Mouse (Mus musculus) hindbrain, postnatal 0 days (tissue): ENCODE measurements around the gene C77080. TPM values are rescaled to one million over a fixed set of nuclear protein-coding genes. Genes with fewer than 3 reads are reported as not detected.

ENCODE experiments used
- ATAC-seq: fragments of 200-750 bp; cut with Nextera tagmentation; 2 replicates; pipeline ENCODE4 v1.8.0; 2017; ENCODE audit warnings: mild to moderate bottlenecking, moderate TSS enrichment, moderate library complexity
- DNase-seq: peaks from one replicate; pipeline ENCODE4 v3.0.0-alpha.2; 2015; ENCODE audit warnings: low spot score
- H3K27ac ChIP-seq: fragments of 300-500 bp; sonication (generic); 2 replicates; pipeline ENCODE4 v1.5.1; 2014; ENCODE audit warnings: mild to moderate bottlenecking
- H3K27me3 ChIP-seq: fragments of 300-500 bp; sonication (generic); 2 replicates; pipeline ENCODE4 v1.6.1; 2014; ENCODE audit warnings: low read length, mixed read lengths; ENCODE audit not compliant: insufficient read depth
- H3K36me3 ChIP-seq: fragments of 300-500 bp; sonication (generic); 2 replicates; pipeline ENCODE4 v1.6.1; 2014; ENCODE audit warnings: low read length, mixed read lengths; ENCODE audit not compliant: insufficient read depth
- H3K4me1 ChIP-seq: fragments of 300-500 bp; sonication (generic); 2 replicates; pipeline ENCODE4 v1.6.1; 2014; ENCODE audit warnings: antibody characterized with exemption, low read length, mixed read lengths; ENCODE audit not compliant: insufficient read depth
- H3K4me2 ChIP-seq: fragments of 300-500 bp; sonication (generic); 2 replicates; pipeline ENCODE4 v1.6.1; 2014; ENCODE audit warnings: low read depth, mild to moderate bottlenecking, low read length, moderate library complexity, mixed read lengths
- H3K4me3 ChIP-seq: fragments of 300-500 bp; sonication (generic); 2 replicates; pipeline ENCODE4 v1.5.1; 2014; ENCODE audit warnings: low read length
- H3K9ac ChIP-seq: fragments of 300-500 bp; sonication (generic); replicated peaks from 2 replicates; pipeline ENCODE4 v1.6.1; 2014; ENCODE audit warnings: mild to moderate bottlenecking, low read length, moderate library complexity, mixed read lengths
- H3K9me3 ChIP-seq: fragments of 300-500 bp; sonication (generic); 2 replicates; pipeline ENCODE4 v1.6.1; 2016; ENCODE audit warnings: low read length, mixed read lengths
- CTCF ChIP-seq: IDR thresholded peaks from 2 replicates; pipeline ENCODE4 v1.5.1; 2016; ENCODE audit warnings: antibody characterized with exemption, control low read depth, low read depth
- WGBS: fragments of 180-500 bp; shearing (Covaris S2); extraction: QIAGEN DNeasy Blood & Tissue Kit; methylation state at CpG from one replicate; pipeline ENCODE4 v1.1.7; 2014; 5-methylcytosine and 5-hydroxymethylcytosine counted together
- polyA plus RNA-seq: library from polyadenylated mRNA; unstranded; fragments of >200 nt; fragmentation: Nextera tagmentation; extraction: Ambion mirVana; gene quantifications from 2 replicates; pipeline ENCODE4 v1.2.1, GENCODE M21; 2015
- total RNA-seq: library from RNA; depleted of rRNA; stranded (reverse); fragments of >200 nt; gene quantifications from 2 replicates; pipeline ENCODE4 v1.2.3, GENCODE M21; 2014

The C77080 gene
- total and polyA plus RNA-seq, 2 experiments from 2014 or later, result 5.3 to 29.0 TPM

DNA sequence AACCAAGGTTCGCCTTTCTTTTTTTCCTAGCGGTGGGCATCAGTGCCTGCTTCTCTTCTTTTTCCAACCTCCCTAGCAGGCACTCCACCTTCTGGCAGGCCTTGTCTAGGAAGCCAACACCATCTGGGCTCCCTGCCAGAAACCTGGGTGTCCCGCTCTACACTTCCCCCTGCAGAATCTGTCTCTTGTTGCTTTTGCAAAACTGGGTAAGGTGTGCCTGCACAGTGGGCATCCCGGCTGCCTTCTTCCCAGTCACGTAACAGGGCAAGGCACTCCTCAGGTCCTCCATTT lies 11.5 kb upstream of the C77080 start:
- WGBS, result 30% methylated on average over 5 of the region's 5 CpGs
- no peak overlapping the region for H3K27ac ChIP-seq
- H3K9ac ChIP-seq, result no peak overlapping the region
- no peak overlapping the region for H3K4me2 ChIP-seq
- H3K27me3 ChIP-seq, result no peaks in the 10 kb centered on the region
- TF ChIP-seq CTCF, result peak; percentile 59
- peak; percentile 80 for DNase-seq
- no peak for ATAC-seq
- H3K9me3 ChIP-seq, result no peaks in the 10 kb centered on the region
- no peaks in the 10 kb centered on the region for H3K36me3 ChIP-seq
- H3K4me3 ChIP-seq, result no peak overlapping the region
- 0 out of 2 replicates have a peak, but pooled peaks cover 3% of the 10 kb centered on the region for H3K4me1 ChIP-seq

DNA sequence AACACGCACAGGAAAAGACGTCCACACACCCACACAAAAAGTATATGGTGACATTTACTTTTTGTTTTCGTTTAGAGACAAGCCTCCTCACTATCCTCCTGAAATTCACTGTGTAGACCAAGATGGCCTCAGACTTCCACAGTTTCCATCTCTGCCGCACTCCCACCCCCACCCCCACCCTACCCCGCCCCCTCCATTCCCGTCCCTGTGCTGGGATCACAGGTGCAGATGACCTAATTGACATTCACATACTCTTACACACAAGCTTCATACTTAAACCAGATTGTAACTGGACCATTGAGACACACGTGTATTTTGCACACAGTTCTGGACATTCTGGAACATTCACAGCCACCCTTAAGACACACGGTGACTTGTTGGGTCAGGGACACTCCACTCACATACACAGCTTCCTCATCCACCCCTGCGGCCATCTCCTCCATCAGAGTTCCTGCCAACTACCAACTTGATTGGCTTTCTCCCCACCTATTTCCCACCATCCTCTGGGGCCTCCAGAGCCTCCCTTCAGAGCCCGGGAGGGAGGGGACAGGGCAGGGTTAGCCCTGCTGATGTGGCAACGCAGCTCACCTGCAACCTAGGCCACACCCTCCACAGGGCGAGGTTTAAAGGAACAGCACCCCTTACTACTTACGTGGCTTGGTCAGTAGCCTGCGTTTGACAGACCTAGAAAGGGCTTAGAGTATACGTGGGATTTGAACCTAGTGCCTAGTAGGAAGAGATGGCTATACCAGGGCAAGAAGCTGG lies 11.0 kb upstream of the C77080 start:
- DNase-seq (no peak), ATAC-seq (no peak)
- no peak overlapping the region for H3K9ac ChIP-seq
- 30% methylated on average over 15 of the region's 15 CpGs for WGBS
- H3K27ac ChIP-seq, result no peak overlapping the region
- no peaks in the 10 kb centered on the region for H3K36me3 ChIP-seq
- TF ChIP-seq CTCF, result no peak
- 0 out of 2 replicates have a peak, but pooled peaks cover 3% of the 10 kb centered on the region for H3K4me1 ChIP-seq
- no peak overlapping the region for H3K4me3 ChIP-seq
- H3K27me3 ChIP-seq, result no peaks in the 10 kb centered on the region
- H3K4me2 ChIP-seq, result no peak overlapping the region
- H3K9me3 ChIP-seq, result no peaks in the 10 kb centered on the region

DNA sequence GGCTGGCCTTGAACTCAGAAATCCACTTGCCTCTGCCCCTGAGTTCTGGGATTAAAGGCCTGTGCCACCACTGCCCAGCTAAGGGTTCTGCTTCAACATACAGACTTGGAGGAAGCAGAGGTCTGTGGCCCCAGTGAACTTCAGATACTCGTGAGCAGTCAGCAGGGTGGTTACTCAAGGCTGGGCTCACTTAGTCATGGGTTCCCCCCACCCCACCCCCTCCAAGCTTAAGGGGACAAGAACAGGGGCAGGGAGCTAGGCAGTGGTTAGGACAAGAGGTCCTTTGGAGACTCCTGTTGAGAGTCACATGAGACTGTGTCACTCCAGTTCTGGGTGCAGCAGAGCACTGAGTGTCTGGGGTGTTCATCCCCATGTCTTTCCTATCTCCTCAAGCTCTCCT lies 7.5 kb upstream of the C77080 start:
- Histone ChIP-seq H3K4me3 (no peak overlapping the region), H3K27ac (no peak overlapping the region), H3K9me3 (no peaks in the 10 kb centered on the region), H3K4me1 (0 out of 2 replicates have a peak, but pooled peaks cover 3% of the 10 kb centered on the region), H3K9ac (no peak overlapping the region), H3K36me3 (no peaks in the 10 kb centered on the region), H3K4me2 (no peak overlapping the region), H3K27me3 (no peaks in the 10 kb centered on the region)
- WGBS, result 64% methylated on average over 1 of the region's 1 CpGs
- TF ChIP-seq CTCF, result no peak
- ATAC-seq (no peak), DNase-seq (no peak)

DNA sequence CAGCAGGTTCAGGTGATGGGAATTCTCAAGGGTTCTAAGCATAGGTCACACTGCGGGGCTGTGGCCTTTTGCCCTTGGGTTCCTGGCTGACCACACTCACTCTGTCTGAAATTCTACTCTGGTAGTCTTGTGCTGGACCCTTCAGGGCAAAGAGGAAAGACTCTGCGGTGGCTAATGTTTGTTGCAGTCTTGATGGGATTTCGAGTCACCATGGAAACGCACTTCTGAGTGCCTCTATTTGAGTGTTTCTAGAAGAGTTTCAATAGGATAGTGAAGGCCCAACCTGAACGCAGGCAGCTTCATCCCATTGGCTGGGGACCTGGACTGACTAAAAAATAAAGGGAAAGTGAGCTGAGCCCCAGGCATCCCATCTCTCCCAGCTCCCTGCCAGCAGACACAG lies 5.6 kb upstream of the C77080 start:
- no peaks in the 10 kb centered on the region for H3K9me3 ChIP-seq
- no peak overlapping the region for H3K4me3 ChIP-seq
- no peak overlapping the region for H3K27ac ChIP-seq
- H3K4me2 ChIP-seq, result no peak overlapping the region
- ATAC-seq, result no peak
- no peaks in the 10 kb centered on the region for H3K4me1 ChIP-seq
- no peaks in the 10 kb centered on the region for H3K36me3 ChIP-seq
- WGBS, result 63% methylated on average over 5 of the region's 5 CpGs
- no peak overlapping the region for H3K9ac ChIP-seq
- TF ChIP-seq CTCF, result no peak
- DNase-seq, result no peak
- H3K27me3 ChIP-seq, result no peaks in the 10 kb centered on the region

DNA sequence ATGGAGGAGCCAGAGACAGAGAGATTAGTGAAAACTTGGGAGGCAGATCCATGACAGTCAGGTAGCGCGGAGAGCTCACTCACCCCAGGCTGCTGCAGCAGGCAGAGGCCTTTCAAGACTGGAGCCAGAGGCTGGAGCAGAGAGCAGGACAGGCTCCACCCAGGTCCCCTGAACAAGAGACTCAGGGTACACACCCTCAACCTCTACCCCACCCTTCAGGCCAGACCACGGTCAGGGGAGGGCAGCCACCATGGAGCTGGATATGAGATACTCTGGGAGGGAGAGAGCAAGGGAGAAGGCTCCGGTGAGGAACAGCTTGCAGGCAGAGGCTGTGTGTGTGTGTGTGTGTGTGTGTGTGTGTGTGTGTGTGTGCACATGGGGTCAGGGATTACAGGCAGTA lies 5.0 kb upstream of the C77080 start:
- no peaks in the 10 kb centered on the region for H3K36me3 ChIP-seq
- no peaks in the 10 kb centered on the region for H3K9me3 ChIP-seq
- H3K4me3 ChIP-seq, result no peak overlapping the region
- H3K27ac ChIP-seq, result no peak overlapping the region
- DNase-seq (no peak), ATAC-seq (no peak)
- no peaks in the 10 kb centered on the region for H3K27me3 ChIP-seq
- no peak overlapping the region for H3K9ac ChIP-seq
- no peak overlapping the region for H3K4me2 ChIP-seq
- no peaks in the 10 kb centered on the region for H3K4me1 ChIP-seq
- WGBS, result 85% methylated on average over 4 of the region's 4 CpGs
- TF ChIP-seq CTCF, result no peak

GRCm38 (mm10) chr4:129263225-129264021 lies 2.2 kb upstream of the C77080 start:
- H3K9me3 ChIP-seq, result no peaks in the 10 kb centered on the region
- WGBS, result 37% methylated on average over 19 of the region's 19 CpGs
- no peak overlapping the region for H3K9ac ChIP-seq
- no peaks in the 10 kb centered on the region for H3K4me1 ChIP-seq
- H3K4me2 ChIP-seq, result no peak overlapping the region
- DNase-seq (peak; percentile 39), ATAC-seq (0 out of 2 replicates have a peak, but pooled peaks have one; percentile 21)
- H3K27ac ChIP-seq, result no peak overlapping the region
- no peak overlapping the region for H3K4me3 ChIP-seq
- H3K27me3 ChIP-seq, result no peaks in the 10 kb centered on the region
- no peaks in the 10 kb centered on the region for H3K36me3 ChIP-seq
- TF ChIP-seq CTCF, result no peak

- no peak overlapping the region for H3K9ac ChIP-seq
- no peak overlapping the region for H3K27ac ChIP-seq
- 14% methylated on average over 6 of the region's 6 CpGs for WGBS
- H3K9me3 ChIP-seq, result no peaks in the 10 kb centered on the region
- H3K4me2 ChIP-seq, result no peak overlapping the region
- ATAC-seq (no peak), DNase-seq (peak; percentile 25)
- no peak for TF ChIP-seq CTCF
- no peak overlapping the region for H3K4me3 ChIP-seq
- peaks cover 5% of the 10 kb centered on the region; the same call in 1 of the 2 replicates for H3K4me1 ChIP-seq
- H3K27me3 ChIP-seq, result no peaks in the 10 kb centered on the region
- no peaks in the 10 kb centered on the region for H3K36me3 ChIP-seq
Measured at GRCm38 (mm10) chr4:129260678-129261077, 526 bp downstream of the C77080 start.
